Mouse (Mus musculus) liver, embryonic 14.5 days (tissue): Measurements from ENCODE around the gene Golga1.

Experiments used
- CTCF ChIP-seq: IDR thresholded peaks from 2 replicates; pipeline ENCODE4 v1.5.1; 2016; ENCODE audit warnings: antibody characterized with exemption, low read depth, control low read depth
- EP300 ChIP-seq: IDR thresholded peaks from 2 replicates; pipeline ENCODE4 v1.6.1; 2016; ENCODE audit warnings: antibody characterized with exemption, low read depth

GRCm38 (mm10) chr2:38988929-38989328 is 76.4 kb downstream of the Golga1 start:
- TF ChIP-seq EP300, result peak; percentile 81
- no peak for TF ChIP-seq CTCF
